Mouse (Mus musculus) heart, adult 2 months (tissue): Measurements from ENCODE around the gene Krt28.

Experiments
- CTCF ChIP-seq: fragments of 200-600 bp; IDR thresholded peaks from 2 replicates; pipeline ENCODE4 v1.8.1; 2022; ENCODE audit warnings: antibody characterized with exemption, mild to moderate bottlenecking, moderate library complexity
- EP300 ChIP-seq: fragments of 200-500 bp; IDR thresholded peaks from 2 replicates; pipeline ENCODE4 v1.6.1; 2011; ENCODE audit warnings: low read depth, low read length, control low read depth; ENCODE audit not compliant: insufficient read depth
- POLR2A ChIP-seq: fragments of 200-500 bp; IDR thresholded peaks from 2 replicates; pipeline ENCODE4 v1.6.1; 2011; ENCODE audit warnings: mild to moderate bottlenecking, low read depth, low read length, control low read depth; ENCODE audit not compliant: insufficient read depth

DNA sequence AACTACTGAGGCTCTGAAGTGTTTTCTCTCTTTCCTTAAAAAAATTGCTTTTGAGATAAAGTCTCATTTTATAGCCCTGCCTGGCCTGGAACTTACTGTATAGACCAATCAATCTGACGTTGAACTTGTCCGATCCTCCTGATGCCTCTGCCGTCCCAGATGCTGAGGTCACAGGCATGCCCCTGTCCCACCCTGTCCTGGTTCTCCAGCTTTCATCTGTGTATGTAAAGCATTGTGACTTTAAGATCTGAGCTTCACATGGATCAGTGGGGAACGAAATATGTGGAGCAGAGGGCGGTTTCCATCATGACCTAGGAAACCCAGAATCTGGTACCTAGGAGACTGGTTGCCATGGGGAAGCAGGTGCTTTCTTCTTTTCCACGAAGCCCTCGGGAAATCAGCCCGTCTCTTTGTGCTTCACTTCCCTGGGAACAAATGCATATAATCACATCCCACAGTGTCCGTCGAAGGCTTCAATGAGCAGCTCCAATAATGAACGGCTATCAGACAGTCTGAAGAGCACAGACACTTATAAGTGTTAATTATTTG, 35.3 kb downstream of the Krt28 start:
- no peak for TF ChIP-seq EP300
- TF ChIP-seq CTCF, result no peak
- no peak for TF ChIP-seq POLR2A
